Mouse (Mus musculus): ENCODE results near the gene Etv1.

- TF ChIP-seq CTCF (IDR thresholded peaks at IDR 0.05; ENCODE audit: low read depth) (no peak), EP300 (IDR thresholded peaks at IDR 0.05; ENCODE audit: low read depth) (no peak)
Measured at GRCm38 (mm10) chr12:38874470-38874995, 95.4 kb downstream of the Etv1 start.
